ENCODE assay signal across 8 mouse cellular contexts in the genomic region with DNA sequence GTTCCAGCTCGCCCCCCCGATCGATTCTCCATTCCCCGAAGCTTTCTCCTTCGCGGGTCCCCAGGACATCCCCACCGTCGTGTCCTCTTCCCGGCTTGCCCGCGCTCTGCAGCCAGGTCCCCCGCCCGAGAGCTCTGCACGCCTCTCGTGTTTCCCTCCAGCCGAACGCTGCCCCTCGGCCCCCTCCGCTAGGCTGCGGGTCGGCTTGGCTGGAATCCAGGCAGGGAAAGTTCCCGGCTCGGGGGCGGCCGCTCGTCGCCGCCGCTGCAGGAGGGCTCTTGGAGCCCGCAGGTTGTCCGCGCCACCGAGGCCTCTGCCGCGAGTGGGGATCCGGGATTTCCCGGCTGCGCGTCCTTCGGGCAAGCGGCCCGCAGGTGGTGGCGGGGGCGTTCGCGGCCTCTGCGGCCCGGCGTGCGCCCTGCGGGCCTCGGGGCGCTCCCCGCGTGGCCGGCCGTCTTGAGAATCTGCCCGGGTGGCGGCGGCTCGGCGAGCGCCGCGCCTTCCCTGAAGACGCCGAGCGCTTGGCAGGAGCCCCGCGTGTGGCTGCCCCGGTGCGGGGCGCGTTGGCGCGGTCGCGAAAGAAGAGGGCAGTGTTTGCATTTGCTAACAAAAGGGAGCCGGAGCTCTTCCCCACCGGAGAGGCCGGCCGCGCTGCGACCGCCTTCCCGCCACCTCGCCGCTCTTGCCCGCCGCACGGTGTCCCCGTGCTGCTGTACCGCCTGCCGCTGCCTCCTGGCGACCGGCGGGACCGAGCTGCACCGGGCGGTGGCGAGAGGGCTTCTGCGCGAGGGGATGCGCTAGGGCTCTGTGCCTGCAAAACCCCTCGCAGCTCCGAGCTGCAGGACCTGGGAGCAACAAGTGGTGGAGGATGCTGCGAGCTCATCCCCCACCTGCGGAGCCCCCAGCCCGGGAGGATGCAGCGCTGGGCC. TPM values are rescaled to one million over a fixed set of nuclear protein-coding genes. Genes with fewer than 3 reads are reported as not detected.
A peak's percentile ranks its signal among the peaks of the same experiment; 100 is the strongest.
DNase-seq lines count a peak whose midpoint lies in the region; ATAC-seq lines count a peak whose summit lies in the region.

No protein-coding gene starts in this region.

- H3K27ac ChIP-seq in hindbrain, embryonic 16.5 days (ENCODE audit: low read depth, low read length) = peak overlapping the region; percentile 93
- H3K27ac ChIP-seq in macrophage = no peak overlapping the region

- no peaks in the 10 kb centered on the region for H3K27me3 ChIP-seq in hindbrain, embryonic 16.5 days (replicated peaks; ENCODE audit: control insufficient read depth, insufficient read depth, low read length)

- H3K4me2 ChIP-seq in hindbrain, embryonic 16.5 days (ENCODE audit: low read length) = peak overlapping the region; percentile 61

- peak; percentile 77 to 91 for DNase-seq in adrenal gland, adult (ENCODE audit: inconsistent age in 2 of 2, low spot score in 1 of 2)
- peak; percentile 87 to 89 for DNase-seq in cerebellum, postnatal 25 days
- DNase-seq in gastrocnemius, adult 8-10 months (ENCODE audit: low spot score in 2 of 2) = peak; percentile 31 to 57
- DNase-seq in left cerebral cortex, postnatal 10 days (ENCODE audit: extremely low spot score in 1 of 2, low spot score in 2 of 2) = peak; percentile 53 to 87
- DNase-seq in right cerebral cortex, postnatal 25 days = peak; percentile 76
- no peak for DNase-seq in natural killer cell, adult 2 months (ENCODE audit: low spot score in 2 of 2)

- peaks cover 50% of the 10 kb centered on the region for H3K79me2 ChIP-seq in macrophage (ENCODE audit: inconsistent target)

- under 1% methylated on average over 68 of the region's 110 CpGs for WGBS in hindbrain, embryonic 16.5 days
- WGBS in macrophage (ENCODE audit: missing documents) = 2% methylated on average over 102 of the region's 110 CpGs

- intact Hi-C loops in left cerebral cortex, postnatal 10 days (cut with DNase I) = loop anchor here (2.0 to 10.0 kb wide), 3 partner anchors 168 to 794 kb away; no protein-coding TSS in a partner anchor

- H3K9ac ChIP-seq in hindbrain, embryonic 16.5 days (ENCODE audit: low read depth, low read length) = peak overlapping the region; percentile 95

- no peaks in the 10 kb centered on the region for H3K36me3 ChIP-seq in hindbrain, embryonic 16.5 days (ENCODE audit: control insufficient read depth, insufficient read depth, low read length)
- H3K36me3 ChIP-seq in macrophage (ENCODE audit: inconsistent target) = no peaks in the 10 kb centered on the region

- H3K9me3 ChIP-seq in hindbrain, embryonic 16.5 days (ENCODE audit: control insufficient read depth, low read length) = no peaks in the 10 kb centered on the region

- ATAC-seq in hindbrain, embryonic 16.5 days = peak; percentile 18; the same call in 1 of the 2 replicates

- peak overlapping the region; percentile 92 for H3K4me3 ChIP-seq in hindbrain, embryonic 16.5 days (ENCODE audit: low read length)
- peak overlapping the region; percentile 43 for H3K4me3 ChIP-seq in macrophage (ENCODE audit: inconsistent target)

- H3K4me1 ChIP-seq in hindbrain, embryonic 16.5 days (ENCODE audit: control insufficient read depth, insufficient read depth, low read depth, low read length) = peaks cover 9% of the 10 kb centered on the region

RNA-seq across cellular contexts. Expression of a gene that starts 1.2 kb away (rescaled TPM):
- 1 to 10 TPM; 3.8 to 8.5 (median 6.1) TPM for total RNA-seq in gastrocnemius, adult 8-10 months (2022)
- 218 and 226 TPM in 2 replicates for polyA plus RNA-seq in hindbrain, embryonic 16.5 days (2015; fragmentation: Nextera tagmentation; extraction: Ambion mirVana)
- 100 to 1,000 TPM; 217 to 243 TPM for total RNA-seq in left cerebral cortex, postnatal 10 days (2021)
- 10 to 100 TPM; 12.2 to 58.3 (median 34.6) TPM for total RNA-seq in macrophage (2018; cell fraction: chromatin; rRNA removed)
- 10 to 100 TPM; 20.7 to 40.6 (median 29.4) TPM for total RNA-seq in macrophage (2018; cell fraction: cytosol; rRNA removed)
- total RNA-seq in macrophage (2018; cell fraction: nucleus; rRNA removed) = 10 to 100 TPM; 22.9 to 89.6 (median 44.9) TPM
- 31.2 to 44.9 TPM (median 36.3 TPM) in 3 replicates for polyA plus RNA-seq in macrophage (2018)

Comparison
In these comparisons a context has a peak if more than half of its experiments do, and no peak if none do; other contexts are left out.
1. DNase-seq: peak in adrenal gland, adult (2 of 2), cerebellum, postnatal 25 days (2 of 2), gastrocnemius, adult 8-10 months (2 of 2), left cerebral cortex, postnatal 10 days (2 of 2) and right cerebral cortex, postnatal 25 days (single experiment); none in natural killer cell, adult 2 months (0 of 2).
2. RNA of a gene that starts 1.2 kb away (total RNA-seq): 217 to 243 TPM in left cerebral cortex, postnatal 10 days; 3.8 to 8.5 TPM in gastrocnemius, adult 8-10 months; every median in the first group is over 10 times any median in the second.